8 mouse cellular contexts compared by ENCODE assay signal in genomic region chr10:23674633-23675515, GRCm38 (mm10).
DNase-seq lines count a peak whose midpoint lies in the region; ATAC-seq and TF ChIP-seq lines count a peak whose summit lies in the region.
"Had no signal": no experiment of that assay in that cellular context is flagged by ENCODE, and none has a peak within 500 bp of the region (broad histone marks: within the 10 kb centered on the region; RNA-seq: fewer than 3 reads in every experiment).

No protein-coding gene starts in this region.

- WGBS in hindbrain, embryonic 10.5 days = 31% methylated on average over 16 of the region's 16 CpGs
- whole genome bisulfite sequencing in midbrain, embryonic 13.5 days = 15% methylated on average over 16 of the region's 16 CpGs
- 75% methylated on average over 16 of the region's 16 CpGs for WGBS in heart, adult 2 months

- peak; percentile 94 for ATAC-seq in midbrain, embryonic 13.5 days

- no peaks in the 10 kb centered on the region for H3K27me3 ChIP-seq in hindbrain, embryonic 10.5 days (ENCODE audit: insufficient read depth, poor library complexity, severe bottlenecking)
- H3K27me3 ChIP-seq in midbrain, embryonic 13.5 days = no peaks in the 10 kb centered on the region; the same call in 1 of the 2 replicates
- H3K27me3 ChIP-seq in heart, adult 2 months (ENCODE audit: control insufficient read depth, insufficient read depth, low read length) = no peaks in the 10 kb centered on the region

- H3K9me3 ChIP-seq in hindbrain, embryonic 10.5 days = no peaks in the 10 kb centered on the region
- H3K9me3 ChIP-seq in midbrain, embryonic 13.5 days = no peaks in the 10 kb centered on the region

- no peak for TF ChIP-seq EP300 in heart, adult 2 months (IDR thresholded peaks at IDR 0.05; ENCODE audit: insufficient read depth, low read depth, low read length)

- no peaks in the 10 kb centered on the region for H3K36me3 ChIP-seq in hindbrain, embryonic 10.5 days
- no peaks in the 10 kb centered on the region for H3K36me3 ChIP-seq in midbrain, embryonic 13.5 days
- no peaks in the 10 kb centered on the region for H3K36me3 ChIP-seq in heart, adult 2 months (ENCODE audit: control insufficient read depth, insufficient read depth, low read length)

- H3K9ac ChIP-seq in midbrain, embryonic 13.5 days (replicated peaks) = no peak overlapping the region
- no peak overlapping the region for H3K9ac ChIP-seq in heart, adult 2 months (ENCODE audit: low read depth, low read length)
- H3K9ac ChIP-seq: liver, embryonic 14.5 days had no signal

- TF ChIP-seq POLR2A in heart, adult 2 months (IDR thresholded peaks at IDR 0.05; ENCODE audit: insufficient read depth, low read depth, low read length) = no peak

- no peaks in the 10 kb centered on the region for H3K79me2 ChIP-seq in heart, adult 2 months (replicated peaks; ENCODE audit: control insufficient read depth, insufficient read depth, low read length)

- peak; percentile 63 for DNase-seq in adrenal gland, postnatal 25 days
- peak; percentile 83 for DNase-seq in embryo, embryonic 11 days
- DNase-seq in hindbrain, embryonic 10.5 days (ENCODE audit: low spot score) = peak; percentile 74
- DNase-seq in heart, adult 2 months = no peak
- no peak for DNase-seq in yolk sac, embryonic 10.5 days (ENCODE audit: low spot score)
- DNase-seq in urinary bladder, postnatal 4 days (ENCODE audit: low spot score in 2 of 2) = no peak

- peak overlapping the region; percentile 92 for H3K27ac ChIP-seq in hindbrain, embryonic 10.5 days
- H3K27ac ChIP-seq in midbrain, embryonic 13.5 days = peak overlapping the region; percentile 86
- H3K27ac ChIP-seq in heart, adult 2 months = no peak overlapping the region
- H3K27ac ChIP-seq: liver, embryonic 14.5 days had no signal

- H3K4me2 ChIP-seq in midbrain, embryonic 13.5 days (replicated peaks) = peak overlapping the region; percentile 31

- TF ChIP-seq CTCF in heart, adult 2 months (IDR thresholded peaks at IDR 0.05) = no peak

- peaks cover 28% of the 10 kb centered on the region for H3K4me1 ChIP-seq in hindbrain, embryonic 10.5 days (replicated peaks)
- peaks cover 19% of the 10 kb centered on the region for H3K4me1 ChIP-seq in midbrain, embryonic 13.5 days (replicated peaks)
- no peaks in the 10 kb centered on the region for H3K4me1 ChIP-seq in heart, adult 2 months (ENCODE audit: control insufficient read depth, insufficient read depth, low read length)

- intact Hi-C loops in heart, adult 2 months (cut with DNase I) = no loop called here

- H3K4me3 ChIP-seq in hindbrain, embryonic 10.5 days = peak overlapping the region; percentile 26; the same call in 1 of the 2 replicates
- no peak overlapping the region for H3K4me3 ChIP-seq in midbrain, embryonic 13.5 days (replicated peaks)
- no peak overlapping the region for H3K4me3 ChIP-seq in heart, adult 2 months

Comparison
In these comparisons a context has a peak if more than half of its experiments do, and no peak if none do; other contexts are left out.
1. DNase-seq: peak in adrenal gland, postnatal 25 days (single experiment), embryo, embryonic 11 days (single experiment) and hindbrain, embryonic 10.5 days (single experiment); none in heart, adult 2 months (0 of 2), yolk sac, embryonic 10.5 days (single experiment) and urinary bladder, postnatal 4 days (0 of 2).